Mouse (Mus musculus): ENCODE measurements at regions not wholly inside any gene's neighbourhood (a gene's known extent, or its start where the extent isn't known, plus 50 kb on each side); places are given as distances from the start of the nearest gene placed in this dataset.

DNA sequence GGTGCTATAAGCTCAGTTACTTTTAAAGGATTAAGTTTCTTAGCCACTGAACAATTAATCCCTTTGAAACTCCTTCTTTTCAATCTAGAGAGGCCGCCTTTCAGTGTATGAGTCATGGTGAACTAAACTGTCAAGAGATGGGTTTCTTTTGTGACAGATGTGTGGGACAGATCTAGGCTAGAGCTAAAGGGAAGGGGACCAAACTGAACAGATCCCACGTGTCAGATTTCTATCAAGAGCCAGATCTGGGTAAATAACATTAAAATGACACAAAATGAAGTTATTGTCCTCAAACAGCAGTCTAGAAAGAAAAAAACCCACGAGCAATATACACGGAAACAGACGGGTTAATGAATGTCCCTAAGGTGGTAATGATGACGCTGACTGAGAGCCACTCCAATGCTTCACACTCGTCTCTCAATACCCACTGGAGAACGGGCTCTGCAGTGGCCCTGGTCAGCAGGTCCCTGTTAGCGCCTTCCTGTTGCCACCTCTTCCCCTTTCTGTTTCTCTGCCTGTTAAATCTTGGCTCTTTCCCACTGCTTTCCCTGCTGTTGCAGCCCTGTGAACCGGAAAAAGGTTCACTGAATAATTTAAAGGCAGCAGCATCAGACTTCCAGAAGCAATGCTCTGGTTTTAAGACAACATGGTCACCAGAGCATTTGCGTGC is 52.7 kb upstream of the Rab3gap2 start:
- Histone ChIP-seq H3K9me3 (no peaks in the 10 kb centered on the region), H3K4me2 (replicated peaks) (no peak overlapping the region), H3K27me3 (replicated peaks) (no peaks in the 10 kb centered on the region), H3K4me1 (no peaks in the 10 kb centered on the region), H3K4me3 (no peak overlapping the region), H3K9ac (no peak overlapping the region), H3K27ac (no peak overlapping the region), H3K36me3 (no peaks in the 10 kb centered on the region)
- no peak for ATAC-seq (ENCODE audit: low FRiP score, low read depth)
- 66% methylated on average over 11 of the region's 11 CpGs for WGBS

DNA sequence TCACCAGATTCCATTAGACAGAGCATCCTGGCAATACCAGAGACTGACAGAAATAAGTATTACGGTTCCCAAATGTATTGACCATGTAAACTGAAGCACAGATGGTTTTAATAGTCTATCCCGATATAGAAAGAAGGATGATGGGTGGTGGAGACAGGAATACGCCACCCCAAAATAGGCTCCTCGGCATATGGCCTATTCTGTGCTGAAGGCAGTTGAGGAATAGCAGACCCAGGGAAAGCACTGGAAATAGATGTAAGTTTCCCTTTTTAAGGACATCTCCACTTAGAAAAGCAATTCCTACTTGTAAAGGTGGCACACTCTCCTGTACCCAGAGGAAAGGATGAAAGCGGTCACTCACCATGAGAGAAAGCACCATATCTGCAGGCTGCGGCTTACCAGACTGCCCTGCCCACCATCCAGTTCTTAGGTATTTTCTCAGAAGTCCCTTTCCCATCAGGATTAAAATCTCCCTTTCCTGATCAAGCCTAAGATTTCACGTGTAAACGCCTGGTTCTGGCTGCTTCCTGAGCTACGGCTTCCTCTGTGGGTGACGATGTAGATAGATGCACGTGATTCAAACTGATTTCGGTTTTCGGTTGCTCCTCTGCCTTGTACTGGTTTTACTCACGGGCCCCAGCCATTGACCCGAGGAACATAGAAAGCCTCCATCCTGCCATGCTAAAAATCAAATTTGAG is 53.3 kb upstream of the Rab3gap2 start:
- no peak overlapping the region for H3K4me2 ChIP-seq (replicated peaks)
- WGBS: 89% methylated on average over 15 of the region's 15 CpGs
- no peak overlapping the region for H3K9ac ChIP-seq
- H3K27me3 ChIP-seq (replicated peaks): no peaks in the 10 kb centered on the region
- no peaks in the 10 kb centered on the region for H3K36me3 ChIP-seq
- H3K9me3 ChIP-seq: no peaks in the 10 kb centered on the region
- H3K27ac ChIP-seq: no peak overlapping the region
- H3K4me1 ChIP-seq: no peaks in the 10 kb centered on the region
- no peak overlapping the region for H3K4me3 ChIP-seq
- ATAC-seq (ENCODE audit: low FRiP score, low read depth): no peak

DNA sequence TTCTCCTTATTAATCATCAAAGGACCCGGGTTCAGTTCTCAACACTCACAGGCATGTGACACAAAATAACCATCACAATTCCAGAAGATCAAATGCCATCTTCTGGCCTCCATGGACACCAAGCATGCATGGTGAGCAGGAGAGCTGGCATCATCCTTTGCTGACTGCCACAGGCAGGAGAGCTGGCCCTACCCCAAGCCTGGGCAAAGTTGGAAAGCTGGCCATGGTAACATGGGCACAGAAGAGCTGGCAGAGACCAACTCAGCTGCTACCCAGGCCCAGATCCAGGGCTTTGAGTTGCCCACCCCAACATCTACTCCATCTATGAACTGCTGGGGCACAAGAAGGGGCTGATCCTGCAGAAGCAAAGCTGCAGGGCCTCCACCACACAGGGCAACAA is 59.1 kb upstream of the Rab3gap2 start:
- no peak for ATAC-seq (ENCODE audit: low FRiP score, low read depth)
- Histone ChIP-seq H3K27ac (no peak overlapping the region), H3K4me3 (no peak overlapping the region), H3K36me3 (no peaks in the 10 kb centered on the region), H3K27me3 (replicated peaks) (no peaks in the 10 kb centered on the region), H3K4me1 (no peaks in the 10 kb centered on the region), H3K9me3 (no peaks in the 10 kb centered on the region), H3K4me2 (replicated peaks) (no peak overlapping the region), H3K9ac (no peak overlapping the region)
- WGBS: 95% methylated on average over 1 of the region's 1 CpGs

DNA sequence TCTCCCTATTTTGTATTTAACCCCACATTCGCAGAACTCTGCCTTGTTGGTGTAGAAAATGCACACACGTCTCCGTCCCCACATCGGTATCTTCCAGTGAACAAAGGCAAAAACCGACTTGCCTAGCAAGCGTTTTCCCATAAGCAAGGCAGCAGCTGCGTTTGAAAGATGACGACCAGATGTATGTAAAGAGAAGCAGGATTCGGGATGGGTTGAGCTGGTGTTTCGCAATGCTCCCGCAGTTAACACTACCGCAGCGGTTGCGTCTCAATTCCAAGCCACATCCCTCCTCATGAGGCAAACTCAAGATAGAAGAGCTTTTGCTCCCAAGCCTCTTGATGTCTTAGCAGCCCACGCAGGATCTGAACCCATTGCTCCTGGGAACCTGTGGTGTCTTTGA is 59.9 kb upstream of the Rab3gap2 start:
- H3K27me3 ChIP-seq (replicated peaks): no peaks in the 10 kb centered on the region
- H3K36me3 ChIP-seq: no peaks in the 10 kb centered on the region
- ATAC-seq (ENCODE audit: low FRiP score, low read depth): no peak
- no peaks in the 10 kb centered on the region for H3K4me1 ChIP-seq
- no peaks in the 10 kb centered on the region for H3K9me3 ChIP-seq
- WGBS: 92% methylated on average over 15 of the region's 15 CpGs
- no peak overlapping the region for H3K27ac ChIP-seq
- no peak overlapping the region for H3K4me3 ChIP-seq
- H3K4me2 ChIP-seq (replicated peaks): no peak overlapping the region
- no peak overlapping the region for H3K9ac ChIP-seq

DNA sequence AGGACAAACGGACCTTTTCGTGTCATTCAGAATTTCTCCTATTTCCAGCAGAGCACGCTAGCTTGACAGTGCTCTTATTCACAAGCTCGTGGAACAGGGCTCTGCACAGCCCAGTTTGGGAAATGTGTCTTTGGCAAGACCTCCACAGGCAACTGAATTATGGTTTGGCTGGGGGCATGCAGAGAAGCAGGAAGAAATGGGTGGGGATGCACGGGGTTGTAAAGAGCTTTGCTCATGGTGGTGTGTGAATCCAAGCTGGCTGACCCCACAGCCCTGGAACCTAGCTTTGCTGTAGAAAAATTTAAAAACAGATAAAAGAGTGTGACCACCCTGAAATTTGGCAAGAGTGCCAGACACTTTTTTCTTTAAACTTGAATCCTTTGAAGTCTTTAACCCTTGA is 63.6 kb upstream of the Rab3gap2 start:
- WGBS: 84% methylated on average over 5 of the region's 5 CpGs
- H3K27me3 ChIP-seq (replicated peaks): no peaks in the 10 kb centered on the region
- no peaks in the 10 kb centered on the region for H3K4me1 ChIP-seq
- ATAC-seq (ENCODE audit: low FRiP score, low read depth): no peak
- H3K4me2 ChIP-seq (replicated peaks): no peak overlapping the region
- H3K36me3 ChIP-seq: no peaks in the 10 kb centered on the region
- H3K9ac ChIP-seq: no peak overlapping the region
- H3K9me3 ChIP-seq: no peaks in the 10 kb centered on the region
- H3K4me3 ChIP-seq: no peak overlapping the region
- no peak overlapping the region for H3K27ac ChIP-seq

DNA sequence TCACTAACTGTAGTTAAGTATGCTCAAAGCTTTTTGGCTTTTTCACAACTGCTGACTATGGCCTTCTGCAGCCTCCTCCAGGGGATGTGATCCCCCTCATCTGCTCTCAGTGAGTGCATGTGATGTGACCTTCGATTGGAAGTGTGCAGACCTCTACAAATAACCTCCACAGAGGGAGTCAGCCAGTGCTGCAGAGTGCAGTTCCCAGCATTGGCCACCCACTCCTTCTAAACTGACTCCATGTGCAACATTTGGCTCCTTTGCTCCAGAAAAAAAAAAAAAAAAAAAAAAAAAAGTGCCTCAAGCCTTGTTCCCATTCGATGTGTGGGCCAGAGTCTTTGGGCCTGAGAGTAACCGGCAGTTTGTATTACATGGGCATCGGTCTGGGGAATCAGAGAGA is 75.7 kb upstream of the Rab3gap2 start:
- Histone ChIP-seq H3K27ac (no peak overlapping the region), H3K4me2 (replicated peaks) (no peak overlapping the region), H3K36me3 (no peaks in the 10 kb centered on the region), H3K4me1 (no peaks in the 10 kb centered on the region), H3K27me3 (replicated peaks) (no peaks in the 10 kb centered on the region), H3K9me3 (no peaks in the 10 kb centered on the region), H3K4me3 (no peak overlapping the region), H3K9ac (no peak overlapping the region)
- 77% methylated on average over 4 of the region's 4 CpGs for WGBS
- ATAC-seq (ENCODE audit: low FRiP score, low read depth): no peak

DNA sequence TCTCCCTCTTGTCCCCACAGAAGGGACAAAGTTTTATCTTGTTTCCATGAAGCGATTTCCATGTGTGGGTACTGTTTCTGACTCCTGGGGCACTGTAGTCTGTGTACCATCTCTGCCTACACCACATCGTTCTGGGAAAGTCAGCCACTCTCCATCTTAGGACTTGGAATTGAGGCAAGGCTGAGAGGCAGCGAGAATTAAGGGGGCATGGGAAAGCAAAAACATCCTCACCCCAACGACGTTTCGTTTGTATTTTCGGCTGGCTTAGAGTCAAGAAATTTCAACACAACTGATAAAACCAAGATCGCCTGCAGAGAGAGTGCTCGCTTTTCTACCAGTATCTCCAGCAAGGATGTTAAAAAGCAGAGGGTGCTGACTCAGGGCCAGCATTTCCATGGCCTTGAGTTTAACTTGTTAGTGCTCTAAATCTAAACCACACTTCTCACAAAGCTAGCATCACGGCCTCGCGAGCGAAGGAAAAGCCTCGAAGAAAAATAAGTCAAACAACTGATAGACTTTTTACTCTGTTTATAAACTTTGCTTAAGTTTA is 78.1 kb upstream of the Rab3gap2 start:
- ATAC-seq (ENCODE audit: low FRiP score, low read depth): no peak
- WGBS: 84% methylated on average over 14 of the region's 14 CpGs
- H3K9me3 ChIP-seq: no peaks in the 10 kb centered on the region
- H3K27ac ChIP-seq: no peak overlapping the region
- H3K27me3 ChIP-seq (replicated peaks): no peaks in the 10 kb centered on the region
- H3K4me2 ChIP-seq (replicated peaks): no peak overlapping the region
- no peak overlapping the region for H3K4me3 ChIP-seq
- H3K9ac ChIP-seq: no peak overlapping the region
- no peaks in the 10 kb centered on the region for H3K4me1 ChIP-seq
- H3K36me3 ChIP-seq: no peaks in the 10 kb centered on the region

DNA sequence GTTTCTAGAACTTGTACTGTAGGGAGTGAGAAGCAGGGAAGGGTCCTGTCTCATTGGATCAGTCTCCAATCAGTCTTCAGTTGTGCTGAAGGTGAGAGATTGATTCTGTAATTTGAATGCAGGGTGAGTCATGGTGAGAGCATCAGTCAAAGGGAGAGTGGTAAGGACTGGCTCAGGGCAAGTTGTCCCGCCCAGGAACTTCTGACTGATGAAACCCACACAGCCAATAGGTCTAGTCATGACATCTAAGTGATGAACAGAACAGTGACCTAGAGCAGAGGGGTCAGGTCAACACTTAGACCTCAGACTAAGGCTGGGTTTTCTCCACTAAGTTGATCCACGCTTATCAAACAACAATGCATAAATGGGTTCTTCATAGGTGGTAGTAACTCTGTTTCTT is 82.4 kb upstream of the Rab3gap2 start:
- Histone ChIP-seq H3K9ac (no peak overlapping the region), H3K4me3 (no peak overlapping the region), H3K36me3 (no peaks in the 10 kb centered on the region), H3K27me3 (replicated peaks) (no peaks in the 10 kb centered on the region), H3K4me2 (replicated peaks) (no peak overlapping the region), H3K4me1 (no peaks in the 10 kb centered on the region), H3K27ac (no peak overlapping the region), H3K9me3 (no peaks in the 10 kb centered on the region)
- no peak for ATAC-seq (ENCODE audit: low FRiP score, low read depth)
- 83% methylated on average over 2 of the region's 2 CpGs for WGBS

DNA sequence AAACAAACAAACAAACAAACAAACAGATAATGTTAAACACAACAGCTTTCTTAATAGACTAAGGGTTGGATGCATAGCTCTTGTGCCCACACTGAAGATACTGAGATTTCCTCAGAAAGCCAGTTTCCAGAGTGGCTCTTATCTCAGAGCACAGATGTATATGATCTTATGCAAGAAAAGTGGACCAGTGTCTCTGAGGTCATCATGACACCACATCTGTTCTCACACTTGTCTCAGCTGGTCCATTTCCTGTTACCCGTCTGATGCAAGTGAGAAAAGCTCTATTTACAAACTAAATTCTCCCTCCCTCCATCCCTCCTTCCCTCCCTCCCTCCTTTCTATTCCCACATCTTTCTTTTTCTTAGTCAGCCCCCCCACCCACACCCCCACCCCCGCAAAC is 83.5 kb upstream of the Rab3gap2 start:
- WGBS: 74% methylated on average over 2 of the region's 2 CpGs
- Histone ChIP-seq H3K27me3 (replicated peaks) (no peaks in the 10 kb centered on the region), H3K27ac (no peak overlapping the region), H3K4me2 (replicated peaks) (no peak overlapping the region), H3K36me3 (no peaks in the 10 kb centered on the region), H3K4me3 (no peak overlapping the region), H3K9me3 (no peaks in the 10 kb centered on the region), H3K9ac (no peak overlapping the region), H3K4me1 (no peaks in the 10 kb centered on the region)
- no peak for ATAC-seq (ENCODE audit: low FRiP score, low read depth)

DNA sequence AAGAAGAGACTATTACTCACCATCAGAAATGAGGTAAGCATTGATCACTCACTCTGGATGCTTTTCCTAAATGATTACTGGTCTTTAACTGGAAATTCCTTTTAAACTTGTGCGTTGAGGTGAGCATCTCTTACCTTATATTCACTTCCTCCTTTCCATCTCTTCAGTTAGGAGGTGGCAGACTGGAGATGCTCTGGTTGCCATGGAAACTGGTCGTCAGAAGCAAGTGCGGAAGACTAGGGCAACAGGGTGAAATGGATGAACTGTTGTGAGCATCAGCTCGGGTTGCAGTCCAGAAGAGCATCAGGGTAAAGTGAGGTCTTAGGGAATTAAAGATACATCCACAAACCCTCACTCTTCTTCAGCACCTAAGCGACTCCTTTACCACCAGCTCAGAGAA is 86.2 kb upstream of the Rab3gap2 start:
- WGBS: 59% methylated on average over 5 of the region's 5 CpGs
- Histone ChIP-seq H3K9ac (no peak overlapping the region), H3K9me3 (no peaks in the 10 kb centered on the region), H3K36me3 (no peaks in the 10 kb centered on the region), H3K4me2 (replicated peaks) (no peak overlapping the region), H3K27me3 (replicated peaks) (no peaks in the 10 kb centered on the region), H3K4me1 (no peaks in the 10 kb centered on the region), H3K27ac (no peak overlapping the region), H3K4me3 (no peak overlapping the region)
- no peak for ATAC-seq (ENCODE audit: low FRiP score, low read depth)

DNA sequence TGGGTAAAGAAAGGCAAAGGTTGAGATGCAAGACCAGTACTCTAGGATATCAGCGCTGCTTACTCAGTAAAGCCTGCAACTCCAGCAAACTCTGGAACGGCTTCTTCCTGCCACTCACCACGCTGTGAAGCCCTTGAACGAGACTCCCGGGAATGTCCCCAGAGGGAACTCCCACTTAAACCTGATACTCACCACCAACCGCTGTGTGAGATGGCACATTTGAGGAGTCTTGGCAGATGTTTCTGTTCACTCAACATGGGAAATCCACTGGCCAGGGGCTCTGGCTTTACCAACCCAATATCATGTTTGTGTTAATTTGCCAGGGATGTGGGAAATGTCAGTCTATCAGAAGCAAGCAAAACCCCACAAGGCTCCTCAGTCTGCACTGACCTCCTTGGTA is 90.2 kb upstream of the Rab3gap2 start:
- H3K4me3 ChIP-seq: no peak overlapping the region
- H3K27me3 ChIP-seq (replicated peaks): no peaks in the 10 kb centered on the region
- H3K9me3 ChIP-seq: no peaks in the 10 kb centered on the region
- no peak overlapping the region for H3K27ac ChIP-seq
- no peak overlapping the region for H3K4me2 ChIP-seq (replicated peaks)
- no peaks in the 10 kb centered on the region for H3K4me1 ChIP-seq
- 79% methylated on average over 6 of the region's 6 CpGs for WGBS
- H3K9ac ChIP-seq: no peak overlapping the region
- no peaks in the 10 kb centered on the region for H3K36me3 ChIP-seq
- no peak for ATAC-seq (ENCODE audit: low FRiP score, low read depth)

DNA sequence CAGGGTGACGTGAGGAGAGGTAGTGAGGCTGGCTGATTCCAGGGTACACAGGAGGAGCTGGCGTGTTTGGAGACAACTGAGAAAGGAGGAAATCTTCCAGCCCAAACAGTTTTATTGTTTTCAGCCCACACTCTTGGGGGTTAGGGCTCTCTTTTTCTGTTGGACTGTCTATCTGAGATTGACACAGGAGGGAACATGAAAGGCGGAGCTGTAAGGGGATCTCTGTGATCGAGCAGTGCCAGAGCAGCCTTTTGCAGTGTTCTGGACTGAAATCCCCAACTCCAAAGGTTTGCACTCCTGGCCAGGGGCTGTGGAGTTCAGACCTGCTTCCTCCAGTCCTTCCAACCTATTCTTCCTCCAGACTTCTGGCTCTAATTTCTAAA is 91.9 kb upstream of the Rab3gap2 start:
- Histone ChIP-seq H3K4me3 (no peak overlapping the region), H3K27me3 (replicated peaks) (no peaks in the 10 kb centered on the region), H3K4me1 (no peaks in the 10 kb centered on the region), H3K4me2 (replicated peaks) (no peak overlapping the region), H3K27ac (no peak overlapping the region), H3K36me3 (no peaks in the 10 kb centered on the region), H3K9me3 (no peaks in the 10 kb centered on the region), H3K9ac (no peak overlapping the region)
- ATAC-seq (ENCODE audit: low FRiP score, low read depth): no peak
- 88% methylated on average over 4 of the region's 4 CpGs for WGBS
